Mouse (Mus musculus): Measurements from ENCODE around the gene Sec61a1.

The Sec61a1 gene

GRCm38 (mm10) chr6:88516667-88517066 lies 2.0 kb downstream of the Sec61a1 start:
- no peak for DNase-seq (ENCODE audit: low spot score in 2 of 2)

- no peak for DNase-seq (ENCODE audit: low spot score in 2 of 2)
Observed at GRCm38 (mm10) chr6:88515971-88516370, 2.7 kb downstream of the Sec61a1 start.

- DNase-seq (ENCODE audit: low spot score in 2 of 2): no peak
Observed at GRCm38 (mm10) chr6:88514546-88514945, 4.2 kb downstream of the Sec61a1 start.

- no peak for DNase-seq (ENCODE audit: low spot score in 2 of 2)
Observed at GRCm38 (mm10) chr6:88513984-88514383, 4.7 kb downstream of the Sec61a1 start.

GRCm38 (mm10) chr6:88503044-88503443 lies 15.7 kb downstream of the Sec61a1 start:
- no peak for DNase-seq (ENCODE audit: low spot score in 2 of 2)

- peak in 1 of 2 experiments; percentile 31 for DNase-seq (ENCODE audit: low spot score in 2 of 2)
Observed at GRCm38 (mm10) chr6:88502030-88502970, 16.4 kb downstream of the Sec61a1 start.

GRCm38 (mm10) chr6:88500405-88500767 lies 18.3 kb downstream of the Sec61a1 start:
- DNase-seq (ENCODE audit: low spot score in 2 of 2): no peak

GRCm38 (mm10) chr6:88499481-88500404 lies 19.0 kb downstream of the Sec61a1 start:
- peak in 1 of 2 experiments; percentile 13 for DNase-seq (ENCODE audit: low spot score in 2 of 2)

GRCm38 (mm10) chr6:88493712-88494111 lies 25.0 kb downstream of the Sec61a1 start:
- DNase-seq (ENCODE audit: low spot score in 2 of 2): no peak

- DNase-seq (ENCODE audit: low spot score in 2 of 2): peak; percentile 21 to 28
Observed at GRCm38 (mm10) chr6:88490629-88491354, 27.9 kb downstream of the Sec61a1 start.

- no peak for DNase-seq (ENCODE audit: low spot score in 2 of 2)
Observed at GRCm38 (mm10) chr6:88489834-88490233, 28.9 kb downstream of the Sec61a1 start.

- DNase-seq (ENCODE audit: low spot score in 2 of 2): no peak
Observed at GRCm38 (mm10) chr6:88489026-88489425, 29.7 kb downstream of the Sec61a1 start.

GRCm38 (mm10) chr6:88486893-88487292 lies 31.8 kb downstream of the Sec61a1 start:
- DNase-seq (ENCODE audit: low spot score in 2 of 2): peak in 1 of 2 experiments; percentile 20

GRCm38 (mm10) chr6:88485378-88485777 lies 33.3 kb downstream of the Sec61a1 start:
- DNase-seq (ENCODE audit: low spot score in 2 of 2): peak; percentile 23 to 52

- DNase-seq (ENCODE audit: low spot score in 2 of 2): no peak
Observed at GRCm38 (mm10) chr6:88483913-88484312, 34.8 kb downstream of the Sec61a1 start.

GRCm38 (mm10) chr6:88483111-88483510 lies 35.6 kb downstream of the Sec61a1 start:
- DNase-seq (ENCODE audit: low spot score in 2 of 2): peak; percentile 24 to 28

GRCm38 (mm10) chr6:88480421-88480820 lies 38.3 kb downstream of the Sec61a1 start:
- no peak for DNase-seq (ENCODE audit: low spot score in 2 of 2)

- no peak for DNase-seq (ENCODE audit: low spot score in 2 of 2)
Observed at GRCm38 (mm10) chr6:88469878-88470277, 48.8 kb downstream of the Sec61a1 start.

- DNase-seq (ENCODE audit: low spot score in 2 of 2): peak; percentile 93 to 94
Observed at GRCm38 (mm10) chr6:88465181-88465920, 53.4 kb downstream of the Sec61a1 start, which contains the start of gene Ruvbl1. Gene Ruvbl1, plus strand, starts transcription at chr6:88465409.

GRCm38 (mm10) chr6:88454545-88454944 lies 64.2 kb downstream of the Sec61a1 start:
- no peak for DNase-seq (ENCODE audit: low spot score in 2 of 2)

Measured in heart, adult 9 months (tissue).